Mouse (Mus musculus) liver, embryonic 11.5 days (tissue): ENCODE measurements at regions not wholly inside any gene's neighbourhood (a gene's known extent, or its start where the extent isn't known, plus 50 kb on each side); places are given as distances from the start of the nearest gene placed in this dataset.
A peak's percentile ranks its signal among the peaks of the same experiment; 100 is the strongest.

Source experiments
- ATAC-seq: fragments of 200-750 bp; cut with Nextera tagmentation; replicated peaks from 2 replicates; pipeline ENCODE4 v1.8.0; 2017; ENCODE audit warnings: moderate number of reproducible peaks, mild to moderate bottlenecking, moderate TSS enrichment, moderate library complexity; ENCODE audit not compliant: low FRiP score
- DNase-seq: peaks from one replicate; pipeline ENCODE4 v3.0.0-alpha.2; 2017; ENCODE audit warnings: low spot score
- H3K27ac ChIP-seq: fragments of 300-500 bp; sonication (generic); 2 replicates; pipeline ENCODE4 v1.5.1; 2014; ENCODE audit warnings: mild to moderate bottlenecking, low read depth, low read length, control low read depth
- H3K27me3 ChIP-seq: fragments of 300-500 bp; sonication (generic); replicated peaks from 2 replicates; pipeline ENCODE4 v1.6.1; 2014; ENCODE audit warnings: low read length, mixed read lengths; ENCODE audit not compliant: control insufficient read depth, insufficient read depth
- H3K36me3 ChIP-seq: fragments of 300-500 bp; sonication (generic); 2 replicates; pipeline ENCODE4 v1.6.1; 2014; ENCODE audit warnings: mild to moderate bottlenecking, low read length, moderate library complexity, mixed read lengths; ENCODE audit not compliant: control insufficient read depth, insufficient read depth
- H3K4me1 ChIP-seq: fragments of 300-500 bp; sonication (generic); replicated peaks from 2 replicates; pipeline ENCODE4 v1.6.1; 2014; ENCODE audit warnings: low read length, mixed read lengths; ENCODE audit not compliant: control insufficient read depth, insufficient read depth
- H3K4me2 ChIP-seq: fragments of 300-500 bp; sonication (generic); 2 replicates; pipeline ENCODE4 v1.6.1; 2014; ENCODE audit warnings: mild to moderate bottlenecking, control low read depth, moderate library complexity
- H3K4me3 ChIP-seq: fragments of 300-500 bp; sonication (generic); 2 replicates; pipeline ENCODE4 v1.5.1; 2014; ENCODE audit warnings: low read depth, low read length, control low read depth
- H3K9ac ChIP-seq: fragments of 300-500 bp; sonication (generic); 2 replicates; pipeline ENCODE4 v1.6.1; 2014; ENCODE audit warnings: low read depth, low read length, control low read depth
- H3K9me3 ChIP-seq: fragments of 300-500 bp; sonication (generic); 2 replicates; pipeline ENCODE4 v1.6.1; 2016; ENCODE audit warnings: low read length, inconsistent platforms, mixed read lengths; ENCODE audit not compliant: control insufficient read depth
- WGBS: fragments of 180-500 bp; shearing (Covaris S2); extraction: QIAGEN DNeasy Blood & Tissue Kit; methylation state at CpG from one replicate; pipeline ENCODE4 v1.1.7; 2014; 5-methylcytosine and 5-hydroxymethylcytosine counted together

GRCm38 (mm10) chr8:102575523-102575922 is 209.9 kb downstream of the Cdh11 start:
- Histone ChIP-seq H3K9ac (no peak overlapping the region), H3K4me1 (no peaks in the 10 kb centered on the region), H3K27ac (no peak overlapping the region), H3K27me3 (no peaks in the 10 kb centered on the region), H3K36me3 (no peaks in the 10 kb centered on the region), H3K4me3 (no peak overlapping the region), H3K4me2 (no peak overlapping the region), H3K9me3 (no peaks in the 10 kb centered on the region)
- DNase-seq: no peak
- no peak for ATAC-seq
- WGBS: 84% methylated on average over 8 of the region's 8 CpGs

- DNase-seq: no peak
- no peak for ATAC-seq
- no peak overlapping the region for H3K27ac ChIP-seq
Measured at GRCm38 (mm10) chr8:102567779-102568178, 217.7 kb downstream of the Cdh11 start.

DNA sequence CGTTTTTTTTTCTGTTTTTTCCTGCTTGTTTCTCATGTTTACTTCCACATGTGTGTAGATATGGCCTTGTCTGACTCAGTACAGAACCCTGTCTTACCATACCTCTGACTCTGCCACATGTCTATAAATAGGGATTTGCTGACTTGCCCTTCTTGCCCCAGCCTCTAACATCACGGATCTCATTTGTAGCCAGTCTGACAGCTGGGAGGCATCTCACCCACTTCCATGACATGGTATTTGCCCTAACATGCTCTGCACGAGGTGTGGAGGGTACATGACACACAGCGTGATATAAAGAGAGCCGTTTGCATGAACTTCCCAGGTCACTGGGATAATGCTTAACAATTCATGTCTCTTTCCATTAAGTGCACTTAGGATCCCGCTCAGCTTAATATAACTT is 231.2 kb downstream of the Cdh11 start:
- WGBS: 54% methylated on average over 6 of the region's 6 CpGs

More at GRCm38 (mm10) chr8:102567779-102568178, 217.7 kb downstream of the Cdh11 start:
- WGBS: 78% methylated on average over 5 of the region's 5 CpGs
- H3K4me2 ChIP-seq: no peak overlapping the region
- no peak overlapping the region for H3K4me3 ChIP-seq
- H3K27me3 ChIP-seq: no peaks in the 10 kb centered on the region
- H3K36me3 ChIP-seq: no peaks in the 10 kb centered on the region
- no peak overlapping the region for H3K9ac ChIP-seq
- no peaks in the 10 kb centered on the region for H3K9me3 ChIP-seq
- H3K4me1 ChIP-seq: no peaks in the 10 kb centered on the region

GRCm38 (mm10) chr8:102553348-102553935 is 232.0 kb downstream of the Cdh11 start:
- Histone ChIP-seq H3K4me1 (no peaks in the 10 kb centered on the region), H3K4me2 (no peak overlapping the region), H3K9me3 (no peaks in the 10 kb centered on the region), H3K36me3 (no peaks in the 10 kb centered on the region), H3K27me3 (no peaks in the 10 kb centered on the region), H3K4me3 (no peak overlapping the region), H3K27ac (peak overlapping the region; percentile 13; the same call in 1 of the 2 replicates), H3K9ac (no peak overlapping the region)
- WGBS: 48% methylated on average over 9 of the region's 9 CpGs
- DNase-seq (peak; percentile 32), ATAC-seq (no peak)

More for the DNA sequence above, 231.2 kb downstream of the Cdh11 start:
- no peak overlapping the region for H3K27ac ChIP-seq
- no peaks in the 10 kb centered on the region for H3K36me3 ChIP-seq
- no peak overlapping the region for H3K4me2 ChIP-seq
- H3K9ac ChIP-seq: no peak overlapping the region
- no peak for DNase-seq
- no peaks in the 10 kb centered on the region for H3K27me3 ChIP-seq
- ATAC-seq: no peak
- H3K4me1 ChIP-seq: no peaks in the 10 kb centered on the region
- no peaks in the 10 kb centered on the region for H3K9me3 ChIP-seq
- H3K4me3 ChIP-seq: no peak overlapping the region

GRCm38 (mm10) chr8:102538886-102539285 is 246.6 kb downstream of the Cdh11 start:
- Histone ChIP-seq H3K27me3 (no peaks in the 10 kb centered on the region), H3K4me1 (no peaks in the 10 kb centered on the region), H3K4me2 (no peak overlapping the region), H3K36me3 (no peaks in the 10 kb centered on the region), H3K9ac (no peak overlapping the region), H3K27ac (no peak overlapping the region), H3K4me3 (no peak overlapping the region), H3K9me3 (no peaks in the 10 kb centered on the region)
- 59% methylated on average over 3 of the region's 3 CpGs for WGBS
- no peak for DNase-seq
- ATAC-seq: no peak

DNA sequence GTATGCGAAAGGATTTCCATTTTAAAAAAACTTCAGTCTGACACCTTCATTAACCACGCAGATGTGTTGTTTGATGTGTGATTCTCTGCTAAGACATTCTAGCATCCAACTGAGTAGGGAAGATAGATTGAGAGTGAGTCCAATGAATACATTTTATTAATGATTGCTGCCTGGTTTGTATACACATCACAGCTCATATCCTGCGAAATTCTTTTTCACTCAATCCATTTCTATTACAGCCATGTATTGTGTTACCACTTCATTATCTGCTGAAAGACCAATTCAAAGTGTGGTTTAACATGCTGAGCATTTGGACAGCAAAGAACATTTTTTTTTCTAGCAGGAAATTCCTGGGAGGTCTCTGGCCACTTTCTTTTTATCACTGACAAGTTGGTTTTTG is 247.4 kb downstream of the Cdh11 start:
- Histone ChIP-seq H3K27me3 (no peaks in the 10 kb centered on the region), H3K27ac (no peak overlapping the region), H3K36me3 (no peaks in the 10 kb centered on the region), H3K4me2 (no peak overlapping the region), H3K9me3 (no peaks in the 10 kb centered on the region), H3K4me3 (no peak overlapping the region), H3K9ac (no peak overlapping the region), H3K4me1 (no peaks in the 10 kb centered on the region)
- 51% methylated on average over 3 of the region's 3 CpGs for WGBS
- ATAC-seq (no peak), DNase-seq (no peak)

GRCm38 (mm10) chr8:102518446-102518845 is 267.0 kb downstream of the Cdh11 start:
- Histone ChIP-seq H3K27me3 (no peaks in the 10 kb centered on the region), H3K4me3 (no peak overlapping the region), H3K4me2 (no peak overlapping the region), H3K27ac (no peak overlapping the region), H3K36me3 (no peaks in the 10 kb centered on the region), H3K4me1 (no peaks in the 10 kb centered on the region), H3K9me3 (no peaks in the 10 kb centered on the region), H3K9ac (no peak overlapping the region)
- DNase-seq: no peak
- ATAC-seq: no peak

- Histone ChIP-seq H3K9me3 (no peaks in the 10 kb centered on the region), H3K9ac (no peak overlapping the region), H3K4me1 (no peaks in the 10 kb centered on the region), H3K4me2 (no peak overlapping the region), H3K27me3 (no peaks in the 10 kb centered on the region), H3K27ac (no peak overlapping the region), H3K4me3 (no peak overlapping the region), H3K36me3 (no peaks in the 10 kb centered on the region)
- no peak for DNase-seq
- no peak for ATAC-seq
Measured at GRCm38 (mm10) chr8:102515748-102516147, 269.7 kb downstream of the Cdh11 start.

DNA sequence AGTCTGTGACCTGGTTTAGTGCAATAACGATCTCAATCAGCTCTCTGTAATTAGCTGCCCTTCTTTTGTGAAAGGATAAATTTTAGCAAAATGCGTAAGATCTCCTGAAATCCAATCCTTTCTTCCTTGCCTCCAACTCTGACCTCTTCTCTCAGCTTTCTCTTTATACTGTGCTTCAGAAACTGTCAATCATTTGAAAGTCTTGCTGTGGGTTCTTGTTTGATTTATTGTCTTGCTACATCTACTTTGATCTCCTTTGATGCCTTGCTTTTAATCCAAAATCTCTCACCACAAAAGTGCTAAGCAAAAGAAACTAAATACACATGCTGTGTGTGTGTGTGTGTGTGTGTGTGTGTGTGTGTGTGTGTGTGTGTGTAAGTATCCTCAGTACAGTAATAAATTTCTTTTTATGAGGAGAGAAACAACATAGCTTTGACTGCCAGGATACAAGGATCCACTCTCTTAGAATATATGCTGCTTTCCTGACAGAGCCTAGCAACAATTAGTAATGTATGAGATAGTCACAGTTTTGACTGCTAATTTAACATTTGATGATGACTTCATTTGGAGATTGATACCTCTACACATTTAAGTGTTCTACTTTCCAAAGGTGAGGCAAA is 270.5 kb downstream of the Cdh11 start:
- Histone ChIP-seq H3K4me1 (no peaks in the 10 kb centered on the region), H3K9ac (no peak overlapping the region), H3K4me3 (no peak overlapping the region), H3K9me3 (no peaks in the 10 kb centered on the region), H3K27ac (no peak overlapping the region), H3K4me2 (no peak overlapping the region), H3K27me3 (no peaks in the 10 kb centered on the region), H3K36me3 (no peaks in the 10 kb centered on the region)
- 79% methylated on average over 2 of the region's 2 CpGs for WGBS
- ATAC-seq (no peak), DNase-seq (no peak)
